ENCODE assay signal across 11 mouse cellular contexts in the genomic region with DNA sequence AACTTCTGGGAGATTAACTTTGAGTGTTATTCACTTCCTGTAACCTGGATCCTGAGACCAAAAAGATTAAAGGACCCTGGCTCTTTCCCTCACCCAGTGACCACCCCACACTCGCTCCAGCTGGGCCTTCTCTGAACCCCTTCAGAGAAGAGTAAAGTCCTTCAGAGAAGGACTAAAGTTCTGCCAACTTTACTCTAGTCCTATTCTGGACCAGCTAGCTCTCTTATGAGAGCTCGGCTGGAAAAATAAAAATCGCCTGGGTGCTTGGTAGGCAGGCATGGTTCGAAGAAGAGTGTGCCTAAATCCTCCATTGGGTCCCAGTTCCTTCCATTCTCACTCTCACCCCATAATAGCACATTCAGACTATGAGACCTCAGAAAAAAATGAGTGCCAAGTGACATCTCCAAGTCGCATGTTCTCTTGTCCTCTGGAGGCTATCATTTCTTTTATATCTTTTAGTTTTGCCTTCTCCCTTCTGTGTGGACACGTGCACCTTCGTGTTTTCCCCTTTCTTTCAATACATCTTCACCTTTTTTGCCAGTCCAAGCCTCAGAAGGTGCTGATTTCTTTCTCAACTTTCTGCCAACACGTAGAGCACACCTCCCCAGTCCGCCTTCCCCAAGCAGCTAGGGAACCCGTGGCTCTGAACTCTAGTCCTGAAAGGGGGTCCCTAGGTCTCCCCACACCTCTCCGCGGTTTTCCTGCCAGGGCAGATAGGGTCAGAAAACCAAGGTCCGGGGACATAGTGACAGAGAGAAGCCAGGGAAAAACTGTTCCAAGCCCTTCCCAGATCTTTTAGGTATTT.
A peak's percentile ranks its signal among the peaks of the same experiment; 100 is the strongest.
DNase-seq lines count a peak whose midpoint lies in the region; ATAC-seq and TF ChIP-seq lines count a peak whose summit lies in the region.
"Had no signal": no experiment of that assay in that cellular context is flagged by ENCODE, and none has a peak within 500 bp of the region (broad histone marks: within the 10 kb centered on the region; RNA-seq: fewer than 3 reads in every experiment).

No protein-coding gene starts in this region.

- DNase-seq in layer of hippocampus, postnatal 25 days (ENCODE audit: extremely low spot score in 1 of 2, low spot score in 1 of 2): peak; percentile 26 to 27
- no peak for DNase-seq in layer of hippocampus, adult 8-10 months (ENCODE audit: low spot score in 2 of 2)
- DNase-seq in hindbrain, embryonic 14.5 days (ENCODE audit: low spot score): peak; percentile 30
- DNase-seq in neural tube, embryonic 11.5 days (ENCODE audit: low spot score): no peak
- DNase-seq in spleen, adult 12 weeks (ENCODE audit: low spot score): no peak

- peak overlapping the region; percentile 54; the same call in 1 of the 2 replicates for H3K27ac ChIP-seq in cortical plate, adult 2 months (ENCODE audit: insufficient read depth, low read length)
- peak overlapping the region; percentile 99 for H3K27ac ChIP-seq in hindbrain, embryonic 14.5 days
- no peak overlapping the region; the same call in none of the 2 replicates for H3K27ac ChIP-seq in neural tube, embryonic 11.5 days (ENCODE audit: low read depth, low read length)
- H3K27ac ChIP-seq: limb, embryonic 15.5 days had no signal

- TF ChIP-seq POLR2A in cortical plate, adult 2 months (IDR thresholded peaks at IDR 0.05; ENCODE audit: extremely low read depth, insufficient read depth, low read length): no peak

- H3K9me3 ChIP-seq in hindbrain, embryonic 14.5 days (ENCODE audit: control insufficient read depth, low read length): no peaks in the 10 kb centered on the region
- no peaks in the 10 kb centered on the region for H3K9me3 ChIP-seq in neural tube, embryonic 11.5 days (ENCODE audit: control insufficient read depth, low read length)
- H3K9me3 ChIP-seq: limb, embryonic 15.5 days had no signal

- peak overlapping the region; percentile 94 for H3K4me2 ChIP-seq in hindbrain, embryonic 14.5 days (replicated peaks)
- peak overlapping the region; percentile 15; the same call in 1 of the 2 replicates for H3K4me2 ChIP-seq in neural tube, embryonic 11.5 days (ENCODE audit: low read depth)
- H3K4me2 ChIP-seq: limb, embryonic 15.5 days had no signal

- 5% methylated on average over 13 of the region's 13 CpGs for WGBS in hindbrain, embryonic 14.5 days
- 5% methylated on average over 13 of the region's 13 CpGs for WGBS in neural tube, embryonic 11.5 days

- H3K4me1 ChIP-seq in cortical plate, adult 2 months (ENCODE audit: control insufficient read depth, insufficient read depth, low read length): peaks cover 8% of the 10 kb centered on the region; the same call in 1 of the 2 replicates
- H3K4me1 ChIP-seq in hindbrain, embryonic 14.5 days (replicated peaks; ENCODE audit: control insufficient read depth, insufficient read depth, low read length): peaks cover 37% of the 10 kb centered on the region
- H3K4me1 ChIP-seq in neural tube, embryonic 11.5 days (ENCODE audit: control insufficient read depth, insufficient read depth, low read length): peaks cover 16% of the 10 kb centered on the region; the same call in 1 of the 2 replicates

- H3K36me3 ChIP-seq in hindbrain, embryonic 14.5 days (replicated peaks; ENCODE audit: control insufficient read depth, insufficient read depth): no peaks in the 10 kb centered on the region
- H3K36me3 ChIP-seq in neural tube, embryonic 11.5 days (ENCODE audit: control insufficient read depth, insufficient read depth, low read length): no peaks in the 10 kb centered on the region
- H3K36me3 ChIP-seq: limb, embryonic 15.5 days had no signal

- H3K27me3 ChIP-seq in hindbrain, embryonic 14.5 days (ENCODE audit: control insufficient read depth, insufficient read depth, low read length): no peaks in the 10 kb centered on the region
- peaks cover 13% of the 10 kb centered on the region for H3K27me3 ChIP-seq in neural tube, embryonic 11.5 days (ENCODE audit: control insufficient read depth, insufficient read depth, low read length)

- no peak for ATAC-seq in hindbrain, embryonic 14.5 days (ENCODE audit: low FRiP score)
- no peak for ATAC-seq in neural tube, embryonic 11.5 days (ENCODE audit: insufficient read depth, low FRiP score, low TSS enrichment)
- ATAC-seq in erythroid progenitor cell, adult 5-6 weeks (replicated peaks; ENCODE audit: low FRiP score, poor library complexity, severe bottlenecking): no peak
- ATAC-seq in erythroblast, adult 5-6 weeks (replicated peaks; ENCODE audit: low FRiP score, poor library complexity, severe bottlenecking): no peak
- ATAC-seq: inflammation-experienced regulatory T-cells, adult 6 months had no signal

- H3K9ac ChIP-seq in hindbrain, embryonic 14.5 days: peak overlapping the region; percentile 80
- peak overlapping the region; percentile 47 for H3K9ac ChIP-seq in neural tube, embryonic 11.5 days (ENCODE audit: low read length)
- H3K9ac ChIP-seq: limb, embryonic 15.5 days had no signal

- no peak overlapping the region for H3K4me3 ChIP-seq in cortical plate, adult 2 months (ENCODE audit: insufficient read depth, low read length)
- no peak overlapping the region; the same call in 1 of the 2 replicates for H3K4me3 ChIP-seq in hindbrain, embryonic 14.5 days (replicated peaks; ENCODE audit: low read length)
- H3K4me3 ChIP-seq in neural tube, embryonic 11.5 days (ENCODE audit: low read depth, low read length): no peak overlapping the region
- H3K4me3 ChIP-seq: limb, embryonic 15.5 days; megakaryocyte, embryonic 14.5 days had no signal

- TF ChIP-seq CTCF in cortical plate, adult 2 months (IDR thresholded peaks at IDR 0.05; ENCODE audit: extremely low read depth, insufficient read depth, low read length): no peak

Comparison
In these comparisons a context has a peak if more than half of its experiments do, and no peak if none do; other contexts are left out.
1. DNase-seq: peak in layer of hippocampus, postnatal 25 days (2 of 2) and hindbrain, embryonic 14.5 days (single experiment); none in layer of hippocampus, adult 8-10 months (0 of 2), neural tube, embryonic 11.5 days (single experiment) and spleen, adult 12 weeks (single experiment).